Mouse (Mus musculus) bone marrow, adult 2 months (tissue): ENCODE data around the gene Olfr282. TPM values are rescaled to one million over a fixed set of nuclear protein-coding genes. Genes with fewer than 3 reads are reported as not detected.
"Not testable (repeated sequence)": the region's sequence is repeated elsewhere in the genome, so short reads cannot be mapped to it uniquely, and the experiment has no call there.

Experiments
- H3K27ac ChIP-seq: fragments of 200-500 bp; 2 replicates; pipeline ENCODE4 v1.5.1; 2012; ENCODE audit warnings: low read depth, mild to moderate bottlenecking, control low read depth, inconsistent platforms, low read length; ENCODE audit not compliant: control insufficient read depth, poor library complexity, insufficient read depth
- H3K4me1 ChIP-seq: fragments of 200-500 bp; 2 replicates; pipeline ENCODE4 v1.6.1; 2011; ENCODE audit warnings: low read length; ENCODE audit not compliant: control insufficient read depth, insufficient read depth
- H3K4me3 ChIP-seq: fragments of 200-500 bp; replicated peaks from 2 replicates; pipeline ENCODE3; 2011; ENCODE audit warnings: mild to moderate bottlenecking, low read depth, low read length, control low read depth; ENCODE audit not compliant: control insufficient read depth
- CTCF ChIP-seq: fragments of 200-500 bp; IDR thresholded peaks from 2 replicates; pipeline ENCODE4 v1.5.1; 2011; ENCODE audit warnings: low read length, control low read depth; ENCODE audit not compliant: control insufficient read depth, insufficient read depth
- POLR2A ChIP-seq: fragments of 200-500 bp; IDR thresholded peaks from 2 replicates; pipeline ENCODE4 v1.6.1; 2011; ENCODE audit warnings: low read depth, mild to moderate bottlenecking, control low read depth, low read length, borderline replicate concordance; ENCODE audit not compliant: control insufficient read depth
- WGBS: fragments of 180-500 bp; shearing (Covaris S2); methylation state at CpG from one replicate; pipeline ENCODE4 v1.1.7; 2018; 5-methylcytosine and 5-hydroxymethylcytosine counted together
- polyA plus RNA-seq: library from polyadenylated mRNA; stranded (reverse); fragments of >200 nt; gene quantifications from 2 replicates; pipeline ENCODE4 v1.2.4, GENCODE M21; 2011; ENCODE audit warnings: low replicate concordance; ENCODE audit not compliant: missing spikeins, insufficient read depth, insufficient read length

Gene Olfr282
- not detected in 2 replicates for polyA plus RNA-seq

DNA sequence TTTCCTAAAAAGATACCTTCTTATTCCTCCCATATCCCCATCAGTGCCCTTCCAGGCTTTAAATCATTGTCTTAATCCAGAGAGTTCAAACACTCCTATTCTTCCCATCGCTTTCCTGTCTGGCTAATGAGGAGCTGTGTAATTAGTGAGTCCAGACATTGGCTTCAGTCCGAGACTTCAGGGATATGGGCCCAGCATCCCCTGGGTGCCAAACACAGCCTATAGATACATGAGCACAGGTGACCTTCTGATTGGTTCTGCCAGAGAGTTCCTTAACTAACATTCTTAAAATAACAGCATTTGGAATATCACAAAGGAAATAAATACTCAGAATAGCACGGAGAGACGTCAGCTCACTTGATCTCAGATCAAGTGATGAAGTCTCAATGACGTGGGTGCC lies at the start of gene Olfr282:
Olfr282 (plus strand) TSS at position 301 of the 400 bp plus-strand sequence.
- H3K4me1 ChIP-seq, H3K4me3 ChIP-seq, H3K27ac ChIP-seq: not testable (repeated sequence)
- 78% methylated on average over 5 of the region's 5 CpGs for WGBS

DNA sequence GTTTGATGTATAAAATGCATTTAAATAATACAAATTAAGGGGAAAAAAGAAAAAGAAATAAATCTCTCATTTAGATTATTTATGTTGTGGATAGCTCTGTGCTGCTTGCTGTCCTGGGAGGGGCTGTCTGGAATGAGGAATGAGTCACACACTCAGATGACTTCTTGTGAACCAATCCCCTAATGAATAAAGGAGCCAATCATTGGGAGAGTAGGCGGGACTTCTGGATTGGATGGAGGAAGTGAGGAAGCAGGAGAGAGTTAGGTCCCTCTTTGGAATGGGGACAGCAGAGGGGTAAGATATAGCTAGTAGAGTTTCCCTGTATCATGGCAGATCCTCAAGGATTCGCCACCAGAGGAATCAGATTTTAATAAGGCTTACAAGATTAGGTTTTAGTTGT lies 43.4 kb upstream of the Olfr282 start:
- TF ChIP-seq CTCF (no peak), POLR2A (no peak)
- 67% methylated on average over 2 of the region's 2 CpGs for WGBS
- Histone ChIP-seq H3K4me3 (no peak overlapping the region), H3K4me1 (no peaks in the 10 kb centered on the region), H3K27ac (no peak overlapping the region)

DNA sequence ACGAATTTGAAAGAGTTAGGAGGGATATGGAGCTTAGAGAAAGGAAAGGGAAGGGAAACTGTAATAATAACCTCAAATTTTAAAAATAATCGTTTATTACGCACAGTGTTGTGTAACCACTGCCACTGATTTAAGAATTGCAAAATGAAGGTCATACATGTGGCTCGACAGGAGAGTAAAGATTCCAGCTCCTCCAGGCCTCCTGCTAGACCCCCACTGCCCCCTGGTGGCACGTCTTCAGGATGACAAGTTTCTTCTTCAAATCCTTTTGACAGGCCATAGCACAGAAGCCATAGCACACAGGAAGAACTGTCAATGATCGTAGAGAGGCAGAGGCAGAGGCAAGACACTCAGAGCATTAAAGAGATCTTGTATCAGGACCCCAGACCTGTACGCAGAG lies 41.2 kb upstream of the Olfr282 start:
- TF ChIP-seq CTCF (peak; percentile 69; the same call in 1 of the 2 replicates), POLR2A (no peak)
- H3K27ac ChIP-seq = no peak overlapping the region
- WGBS = 17% methylated on average over 7 of the region's 7 CpGs
- no peaks in the 10 kb centered on the region for H3K4me1 ChIP-seq
- no peak overlapping the region for H3K4me3 ChIP-seq

DNA sequence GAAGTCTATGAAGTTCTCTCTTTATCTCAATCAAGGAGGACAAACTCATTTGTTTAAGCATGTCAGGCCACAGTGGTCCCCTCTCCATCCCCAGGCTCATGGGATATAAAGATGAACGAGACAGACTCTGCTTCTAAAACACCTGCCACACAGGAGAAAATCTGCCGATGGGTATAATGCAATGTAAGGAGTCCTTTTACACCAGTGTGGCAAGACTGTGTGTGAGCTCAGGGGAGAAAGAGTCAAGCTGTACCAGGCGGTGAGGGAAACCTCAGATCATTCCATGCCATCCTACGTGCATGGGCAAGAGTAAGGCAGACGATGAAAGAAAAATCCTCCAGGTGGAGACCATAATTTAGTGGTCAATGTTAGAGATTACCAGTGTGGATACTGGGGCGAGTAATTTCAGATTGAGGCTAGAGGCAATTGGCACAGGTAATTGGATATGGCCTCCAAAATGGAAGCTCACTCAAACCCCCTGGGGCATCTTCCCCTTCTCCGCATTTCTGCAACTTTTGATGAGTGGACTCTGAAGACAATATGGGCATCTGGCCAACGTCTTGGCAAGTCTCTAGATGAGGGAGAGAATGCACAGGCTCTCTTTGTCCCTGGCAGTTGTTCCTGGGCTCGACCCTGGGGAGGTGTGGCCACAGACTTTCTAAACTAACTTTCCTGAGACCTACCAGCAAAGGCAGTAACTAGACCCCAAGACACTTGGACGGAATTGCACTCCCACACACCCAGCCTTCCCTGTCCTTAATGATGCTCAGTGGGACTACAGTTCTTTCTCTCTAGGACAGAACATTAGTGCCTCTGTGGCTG lies 39.7 kb upstream of the Olfr282 start:
- WGBS = 63% methylated on average over 10 of the region's 10 CpGs
- no peaks in the 10 kb centered on the region for H3K4me1 ChIP-seq
- TF ChIP-seq POLR2A (no peak), CTCF (no peak)
- H3K4me3 ChIP-seq = no peak overlapping the region
- no peak overlapping the region for H3K27ac ChIP-seq

DNA sequence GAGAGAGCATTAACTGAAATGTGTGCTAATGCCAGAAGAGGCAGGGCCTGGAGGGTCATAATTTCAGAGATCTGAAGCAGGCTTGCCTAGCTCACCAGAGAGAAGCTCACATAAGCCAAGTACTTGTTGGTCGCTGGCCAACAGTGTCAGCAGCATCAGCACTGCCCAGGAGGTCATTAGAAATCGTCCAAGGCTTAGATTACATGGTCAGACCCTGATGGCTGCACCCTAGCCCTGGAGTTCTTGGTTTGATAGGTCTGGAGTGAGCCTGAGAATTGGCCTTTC lies 39.2 kb upstream of the Olfr282 start:
- no peak overlapping the region for H3K27ac ChIP-seq
- H3K4me1 ChIP-seq = no peaks in the 10 kb centered on the region
- TF ChIP-seq CTCF (no peak), POLR2A (no peak)
- WGBS = 35% methylated on average over 2 of the region's 2 CpGs
- H3K4me3 ChIP-seq = no peak overlapping the region

DNA sequence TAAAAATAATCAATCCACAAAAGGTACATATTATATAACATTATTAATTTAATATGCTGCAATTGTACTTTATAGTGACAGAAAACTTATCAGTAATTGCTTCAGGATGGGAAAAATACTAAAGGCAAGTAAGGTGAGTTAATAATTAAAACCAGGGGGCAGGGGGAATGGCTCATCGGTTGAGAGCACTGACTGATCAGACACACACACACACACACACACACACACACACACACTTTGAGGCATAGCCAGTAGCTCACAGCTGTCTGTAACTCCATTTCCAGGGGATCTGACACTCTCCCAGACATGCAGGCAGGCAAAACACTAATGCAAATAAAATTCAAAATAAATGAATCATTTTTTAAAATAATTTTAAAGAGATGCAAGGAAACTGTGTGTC lies 33.9 kb upstream of the Olfr282 start:
- Histone ChIP-seq H3K4me3 (no peak overlapping the region), H3K27ac (no peak overlapping the region), H3K4me1 (no peaks in the 10 kb centered on the region)
- WGBS = 88% methylated on average over 1 of the region's 1 CpGs
- TF ChIP-seq CTCF (no peak), POLR2A (no peak)

DNA sequence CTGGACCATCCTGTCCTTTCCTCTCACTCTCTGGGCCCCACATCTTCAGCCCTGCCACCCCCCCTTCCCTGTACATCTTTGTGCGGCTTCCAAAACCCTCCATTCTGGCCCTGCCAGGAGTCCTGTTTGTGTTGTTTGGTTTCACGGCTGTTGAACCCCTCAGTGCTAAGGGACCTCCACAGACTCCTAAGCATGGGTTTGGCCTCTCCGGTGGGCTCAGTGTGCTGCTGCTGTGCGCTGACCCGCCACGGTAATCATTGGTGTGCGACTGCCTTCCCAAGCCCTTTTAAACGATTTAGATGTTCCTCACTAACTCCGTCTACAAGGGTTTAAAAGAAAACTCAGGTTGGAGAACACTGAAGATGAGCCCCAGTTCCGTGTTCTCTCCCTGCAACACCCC lies 28.7 kb upstream of the Olfr282 start:
- H3K4me1 ChIP-seq = no peaks in the 10 kb centered on the region
- H3K4me3 ChIP-seq = no peak overlapping the region
- 81% methylated on average over 10 of the region's 10 CpGs for WGBS
- TF ChIP-seq CTCF (no peak), POLR2A (no peak)
- H3K27ac ChIP-seq = no peak overlapping the region

DNA sequence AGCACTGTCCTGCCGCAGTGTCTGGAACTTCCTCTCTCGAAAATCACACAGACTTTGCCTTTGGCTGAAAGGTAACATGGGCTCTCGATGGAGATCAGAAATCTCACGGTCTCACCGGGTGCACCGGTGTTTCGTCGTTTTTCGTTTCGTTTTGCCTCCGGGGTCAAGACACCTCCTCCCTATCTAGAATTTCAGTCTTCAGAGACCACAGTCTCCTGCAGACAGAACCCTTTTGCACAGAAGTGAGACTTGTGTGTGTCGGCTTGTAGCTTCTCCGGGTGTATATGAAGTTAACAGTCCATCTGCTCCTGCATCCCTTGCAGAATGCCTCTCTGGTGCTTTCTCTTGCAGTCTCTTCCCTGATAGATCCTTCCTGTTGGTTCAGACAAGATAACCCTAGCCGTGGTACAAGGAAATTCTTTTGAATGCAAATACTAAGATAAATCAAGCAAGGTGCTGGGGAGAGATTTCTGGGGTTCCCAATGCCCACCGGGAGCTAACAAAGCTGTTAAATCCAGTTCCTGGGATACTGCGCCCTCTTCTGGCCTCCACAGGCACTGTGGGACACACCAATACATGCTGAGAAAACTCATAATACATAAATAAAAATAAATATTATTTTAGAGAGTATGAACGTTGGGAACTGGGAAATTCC lies 22.5 kb upstream of the Olfr282 start:
- no peak overlapping the region for H3K27ac ChIP-seq
- H3K4me3 ChIP-seq = no peak overlapping the region
- 62% methylated on average over 17 of the region's 17 CpGs for WGBS
- TF ChIP-seq CTCF = peak; percentile 20; the same call in 1 of the 2 replicates
- TF ChIP-seq POLR2A = no peak
- H3K4me1 ChIP-seq = no peaks in the 10 kb centered on the region

DNA sequence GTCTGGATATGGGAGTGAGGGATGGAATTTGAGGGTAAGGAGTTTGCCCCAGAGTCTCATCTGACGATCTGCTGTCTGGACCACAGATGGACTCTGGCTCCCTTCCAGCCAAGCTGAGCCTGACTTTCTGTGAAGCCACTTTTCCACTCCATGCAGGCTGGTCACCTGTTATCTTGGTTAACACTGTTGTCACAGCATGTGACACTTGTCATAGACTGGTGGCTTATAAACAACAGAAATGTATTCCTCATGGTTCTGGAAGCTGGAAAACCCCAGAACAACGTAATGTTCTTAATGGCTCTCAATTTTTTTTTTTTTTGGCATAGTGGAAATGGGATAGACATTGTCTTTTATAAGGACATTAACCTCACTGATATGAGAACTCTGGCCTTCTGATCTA lies 21.4 kb upstream of the Olfr282 start:
- Histone ChIP-seq H3K4me3 (no peak overlapping the region), H3K27ac (no peak overlapping the region), H3K4me1 (no peaks in the 10 kb centered on the region)
- TF ChIP-seq POLR2A = no peak
- TF ChIP-seq CTCF = no peak
- WGBS = 83% methylated on average over 2 of the region's 2 CpGs
